Mouse (Mus musculus): ENCODE data around the gene Prr11. TPM values are rescaled to one million over a fixed set of nuclear protein-coding genes. Genes with fewer than 3 reads are reported as not detected.
"Not testable (repeated sequence)": the region's sequence is repeated elsewhere in the genome, so short reads cannot be mapped to it uniquely, and the experiment has no call there.

Gene Prr11
- polyA plus RNA-seq, 1 experiment from 2014 or later: 6.4 TPM

- peak; percentile 52; the same call in 1 of the 2 replicates for ATAC-seq
- Histone ChIP-seq H3K4me1 (peaks cover 38% of the 10 kb centered on the region), H3K4me3 (peak overlapping the region; percentile 86), H3K4me2 (peak overlapping the region; percentile 81), H3K27ac (peak overlapping the region; percentile 75), H3K27me3 (replicated peaks) (no peaks in the 10 kb centered on the region), H3K9ac (peak overlapping the region; percentile 88), H3K9me3 (replicated peaks) (no peaks in the 10 kb centered on the region), H3K36me3 (peaks cover 59% of the 10 kb centered on the region)
- WGBS (ENCODE audit: insufficient replicate concordance): 21% methylated on average over 2 of the region's 2 CpGs
Measured at GRCm38 (mm10) chr11:87087142-87087541, 21.4 kb downstream of the Prr11 start.

- WGBS (ENCODE audit: insufficient replicate concordance): under 1% methylated on average over 43 of the region's 43 CpGs
- H3K27ac ChIP-seq: peak within 1 kb of the TSS; percentile 75
- H3K4me1 ChIP-seq: peaks cover 38% of the 10 kb centered on the region
Measured at GRCm38 (mm10) chr11:87086290-87086984, 22.1 kb downstream of the Prr11 start, which contains the start of gene Smg8. TSS of gene Smg8 (minus strand) at chr11:87086774.

GRCm38 (mm10) chr11:87085461-87085860 lies 23.0 kb downstream of the Prr11 start:
- H3K4me1 ChIP-seq: peaks cover 38% of the 10 kb centered on the region
- no peaks in the 10 kb centered on the region for H3K27me3 ChIP-seq (replicated peaks)
- H3K4me3 ChIP-seq: peak overlapping the region; percentile 86
- H3K9me3 ChIP-seq (replicated peaks): no peaks in the 10 kb centered on the region
- H3K9ac ChIP-seq: peak overlapping the region; percentile 88
- H3K4me2 ChIP-seq: peak overlapping the region; percentile 81
- ATAC-seq: no peak
- H3K36me3 ChIP-seq: peaks cover 59% of the 10 kb centered on the region
- no peak overlapping the region for H3K27ac ChIP-seq
- 77% methylated on average over 13 of the region's 13 CpGs for WGBS (ENCODE audit: insufficient replicate concordance)

More at GRCm38 (mm10) chr11:87086290-87086984, 22.1 kb downstream of the Prr11 start, which contains the start of gene Smg8:
- Histone ChIP-seq H3K27me3 (replicated peaks) (no peaks in the 10 kb centered on the region), H3K4me2 (peak within 1 kb of the TSS; percentile 81), H3K36me3 (peaks cover 59% of the 10 kb centered on the region), H3K4me3 (peak within 1 kb of the TSS; percentile 86), H3K9me3 (replicated peaks) (no peaks in the 10 kb centered on the region), H3K9ac (peak within 1 kb of the TSS; percentile 88)
- peak; percentile 89 for ATAC-seq

- Histone ChIP-seq H3K9me3 (replicated peaks) (no peaks in the 10 kb centered on the region), H3K4me2 (peak overlapping the region; percentile 5; the same call in 1 of the 2 replicates), H3K9ac (no peak overlapping the region), H3K4me1 (peaks cover 42% of the 10 kb centered on the region), H3K27ac (no peak overlapping the region), H3K27me3 (replicated peaks) (no peaks in the 10 kb centered on the region), H3K4me3 (no peak overlapping the region), H3K36me3 (peaks cover 65% of the 10 kb centered on the region)
- WGBS (ENCODE audit: insufficient replicate concordance): 64% methylated on average over 1 of the region's 1 CpGs
- ATAC-seq: no peak
Measured at GRCm38 (mm10) chr11:87083712-87084111, 24.8 kb downstream of the Prr11 start.

- Histone ChIP-seq H3K27ac (peak within 1 kb of the TSS; percentile 54; the same call in 1 of the 2 replicates), H3K4me1 (peaks cover 18% of the 10 kb centered on the region), H3K36me3 (peaks cover 31% of the 10 kb centered on the region), H3K27me3 (replicated peaks) (no peaks in the 10 kb centered on the region), H3K9ac (peak within 1 kb of the TSS; percentile 82), H3K4me2 (peak within 1 kb of the TSS; percentile 100), H3K9me3 (replicated peaks) (no peaks in the 10 kb centered on the region), H3K4me3 (peak within 1 kb of the TSS; percentile 76)
- ATAC-seq: peak; percentile 94
- 2% methylated on average over 43 of the region's 43 CpGs for WGBS (ENCODE audit: insufficient replicate concordance)
Measured at GRCm38 (mm10) chr11:87073866-87074440, 34.6 kb downstream of the Prr11 start, which contains the start of gene Gdpd1. TSS of gene Gdpd1 (minus strand) at chr11:87074062.

- peak; percentile 62 for ATAC-seq
- H3K4me3 ChIP-seq: peak overlapping the region; percentile 76
- H3K4me1 ChIP-seq: peaks cover 18% of the 10 kb centered on the region
- peaks cover 25% of the 10 kb centered on the region for H3K36me3 ChIP-seq
- peak overlapping the region; percentile 82 for H3K9ac ChIP-seq
- WGBS (ENCODE audit: insufficient replicate concordance): 2% methylated on average over 24 of the region's 24 CpGs
- H3K27me3 ChIP-seq (replicated peaks): no peaks in the 10 kb centered on the region
- H3K4me2 ChIP-seq: peak overlapping the region; percentile 100
- peak overlapping the region; percentile 54; the same call in 1 of the 2 replicates for H3K27ac ChIP-seq
- H3K9me3 ChIP-seq (replicated peaks): no peaks in the 10 kb centered on the region
Measured at GRCm38 (mm10) chr11:87073343-87073865, 35.1 kb downstream of the Prr11 start.

GRCm38 (mm10) chr11:87062087-87062486 lies 46.4 kb downstream of the Prr11 start:
- H3K9me3 ChIP-seq (replicated peaks): no peaks in the 10 kb centered on the region
- 0 out of 2 replicates have a peak, but pooled peaks cover 3% of the 10 kb centered on the region for H3K27me3 ChIP-seq (replicated peaks)
- no peak overlapping the region for H3K27ac ChIP-seq
- peaks cover 22% of the 10 kb centered on the region for H3K4me1 ChIP-seq
- H3K4me3 ChIP-seq: no peak overlapping the region
- no peak overlapping the region for H3K9ac ChIP-seq
- H3K36me3 ChIP-seq: no peaks in the 10 kb centered on the region
- WGBS (ENCODE audit: insufficient replicate concordance): 46% methylated on average over 3 of the region's 3 CpGs
- ATAC-seq: no peak
- H3K4me2 ChIP-seq: no peak overlapping the region

GRCm38 (mm10) chr11:87060410-87060809 lies 48.1 kb downstream of the Prr11 start:
- 0 out of 2 replicates have a peak, but pooled peaks cover 3% of the 10 kb centered on the region for H3K27me3 ChIP-seq (replicated peaks)
- H3K27ac ChIP-seq: no peak overlapping the region
- no peaks in the 10 kb centered on the region for H3K9me3 ChIP-seq (replicated peaks)
- H3K36me3 ChIP-seq: no peaks in the 10 kb centered on the region
- no peak overlapping the region for H3K4me2 ChIP-seq
- WGBS (ENCODE audit: insufficient replicate concordance): 89% methylated on average over 2 of the region's 2 CpGs
- H3K4me3 ChIP-seq: no peak overlapping the region
- peaks cover 36% of the 10 kb centered on the region for H3K4me1 ChIP-seq
- no peak for ATAC-seq
- H3K9ac ChIP-seq: no peak overlapping the region

GRCm38 (mm10) chr11:87056286-87056685 lies 52.2 kb downstream of the Prr11 start:
- peak overlapping the region; percentile 46 for H3K4me2 ChIP-seq
- WGBS (ENCODE audit: insufficient replicate concordance): 32% methylated on average over 6 of the region's 6 CpGs
- H3K27me3 ChIP-seq (replicated peaks): no peaks in the 10 kb centered on the region
- peaks cover 26% of the 10 kb centered on the region for H3K4me1 ChIP-seq
- H3K4me3 ChIP-seq: no peak overlapping the region
- H3K27ac ChIP-seq: peak overlapping the region; percentile 79
- peak; percentile 95 for ATAC-seq
- H3K9me3 ChIP-seq (replicated peaks): no peaks in the 10 kb centered on the region
- H3K9ac ChIP-seq: peak overlapping the region; percentile 22; the same call in 1 of the 2 replicates
- no peaks in the 10 kb centered on the region for H3K36me3 ChIP-seq

- H3K4me3 ChIP-seq; H3K27ac ChIP-seq; H3K4me2 ChIP-seq; H3K36me3 ChIP-seq; H3K9ac ChIP-seq; ATAC-seq; H3K9me3 ChIP-seq (replicated peaks); H3K27me3 ChIP-seq (replicated peaks): not testable (repeated sequence)
- H3K4me1 ChIP-seq: peaks cover 16% of the 10 kb centered on the region
- WGBS (ENCODE audit: insufficient replicate concordance): 81% methylated on average over 7 of the region's 7 CpGs
Measured at GRCm38 (mm10) chr11:87048900-87049299, 59.6 kb downstream of the Prr11 start.

GRCm38 (mm10) chr11:87046968-87047367 lies 61.5 kb downstream of the Prr11 start:
- H3K36me3 ChIP-seq: no peaks in the 10 kb centered on the region
- H3K4me2 ChIP-seq: no peak overlapping the region
- no peak overlapping the region for H3K27ac ChIP-seq
- no peaks in the 10 kb centered on the region for H3K9me3 ChIP-seq (replicated peaks)
- no peaks in the 10 kb centered on the region for H3K27me3 ChIP-seq (replicated peaks)
- H3K4me3 ChIP-seq: no peak overlapping the region
- peaks cover 16% of the 10 kb centered on the region for H3K4me1 ChIP-seq
- WGBS (ENCODE audit: insufficient replicate concordance): 52% methylated on average over 5 of the region's 5 CpGs
- no peak for ATAC-seq
- no peak overlapping the region for H3K9ac ChIP-seq

- H3K4me2 ChIP-seq: no peak overlapping the region
- H3K36me3 ChIP-seq: no peaks in the 10 kb centered on the region
- H3K9ac ChIP-seq: no peak overlapping the region
- no peak overlapping the region for H3K27ac ChIP-seq
- H3K4me3 ChIP-seq: no peak overlapping the region
- no peak for ATAC-seq
- 59% methylated on average over 3 of the region's 3 CpGs for WGBS (ENCODE audit: insufficient replicate concordance)
- H3K27me3 ChIP-seq (replicated peaks): no peaks in the 10 kb centered on the region
- no peaks in the 10 kb centered on the region for H3K9me3 ChIP-seq (replicated peaks)
- H3K4me1 ChIP-seq: peaks cover 16% of the 10 kb centered on the region
Measured at GRCm38 (mm10) chr11:87043052-87043451, 65.5 kb downstream of the Prr11 start.
